Mouse (Mus musculus): Measurements from ENCODE around the gene Wdr83.
A peak's percentile ranks its signal among the peaks of the same experiment; 100 is the strongest.
"Not testable (repeated sequence)": the region's sequence is repeated elsewhere in the genome, so short reads cannot be mapped to it uniquely, and the experiment has no call there.

Wdr83 gene

DNA sequence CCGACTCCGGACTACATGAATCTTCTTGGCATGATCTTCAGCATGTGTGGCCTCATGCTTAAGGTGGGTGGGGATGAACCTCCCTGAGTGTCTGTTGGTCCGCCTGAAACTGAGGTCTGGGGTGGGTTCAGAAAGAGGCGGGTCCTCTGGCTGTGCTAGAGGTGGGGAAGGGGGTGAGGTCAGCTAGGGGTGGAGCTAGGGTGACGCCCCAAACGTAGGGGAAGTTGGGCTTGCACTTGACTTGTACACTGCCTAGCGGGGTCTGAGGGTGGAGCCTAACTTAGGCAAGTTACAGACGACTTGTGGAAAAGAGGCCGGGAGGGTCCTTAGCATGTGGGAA is at the start of gene Wdr83:
TSS of gene Wdr83 (minus strand) at position 91 of the 340 bp plus-strand sequence.
- peak; percentile 80 for DNase-seq

DNA sequence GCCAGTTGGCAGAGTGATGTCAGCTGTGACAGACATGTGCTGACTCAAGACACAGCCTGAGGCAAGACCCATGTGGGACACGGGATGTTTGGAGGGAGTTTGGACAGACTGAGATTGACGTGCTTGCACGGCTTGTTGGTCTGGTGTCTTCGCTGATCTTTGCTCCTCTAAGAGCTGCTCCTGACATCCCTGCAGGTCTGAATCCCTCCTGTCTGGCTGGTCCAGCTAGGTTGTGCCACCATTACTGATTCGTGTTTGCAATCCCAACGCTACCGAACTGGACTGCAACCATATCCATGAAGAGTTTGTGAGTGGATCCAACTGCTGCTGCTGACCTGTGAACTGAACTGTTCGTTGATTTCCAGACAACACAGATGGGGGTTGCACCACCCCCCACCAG is 42.6 kb upstream of the Wdr83 start:
- no peak for DNase-seq

DNA sequence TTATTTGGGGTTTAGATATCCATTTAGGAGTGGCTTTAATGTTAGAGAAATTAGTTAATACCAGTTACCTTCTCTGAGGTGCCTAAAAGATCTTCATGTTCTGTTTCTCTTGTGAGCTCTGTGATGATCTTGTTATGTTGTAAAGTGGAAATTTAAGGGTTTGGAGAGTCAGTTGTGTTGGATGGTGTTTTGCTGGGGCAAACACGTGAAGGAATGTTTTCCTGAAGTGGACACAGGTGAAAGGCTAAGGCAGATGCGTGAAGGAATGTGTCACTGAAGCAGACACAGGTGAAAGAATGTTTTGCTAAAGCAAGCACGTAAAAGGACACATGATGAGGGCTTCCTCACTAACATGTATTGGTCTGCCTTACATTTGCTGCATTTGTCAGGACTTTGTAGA is 41.9 kb upstream of the Wdr83 start, which contains the start of gene Zfp791:
TSS of gene Zfp791 (minus strand) at position 101 of the 400 bp plus-strand sequence.
- no peak for DNase-seq

DNA sequence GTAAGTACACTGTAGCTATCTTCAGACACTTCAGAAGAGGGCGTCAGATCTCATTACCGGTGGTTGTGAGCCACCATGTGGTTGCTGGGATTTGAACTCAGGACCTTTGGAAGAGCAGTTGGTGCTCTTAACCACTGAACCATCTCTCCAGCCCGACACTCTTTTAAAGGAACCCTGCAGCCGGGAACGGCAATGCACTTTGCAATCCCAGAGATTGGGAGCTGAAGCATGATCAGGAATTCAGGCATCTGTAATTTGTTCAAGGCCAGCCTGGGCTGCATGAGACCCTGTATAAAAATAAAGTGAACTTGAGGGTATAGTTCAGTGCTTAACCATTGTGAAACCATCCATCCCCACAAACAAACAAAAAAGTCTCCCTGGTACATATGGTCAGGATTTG is 39.1 kb upstream of the Wdr83 start:
- not testable (repeated sequence) for DNase-seq

DNA sequence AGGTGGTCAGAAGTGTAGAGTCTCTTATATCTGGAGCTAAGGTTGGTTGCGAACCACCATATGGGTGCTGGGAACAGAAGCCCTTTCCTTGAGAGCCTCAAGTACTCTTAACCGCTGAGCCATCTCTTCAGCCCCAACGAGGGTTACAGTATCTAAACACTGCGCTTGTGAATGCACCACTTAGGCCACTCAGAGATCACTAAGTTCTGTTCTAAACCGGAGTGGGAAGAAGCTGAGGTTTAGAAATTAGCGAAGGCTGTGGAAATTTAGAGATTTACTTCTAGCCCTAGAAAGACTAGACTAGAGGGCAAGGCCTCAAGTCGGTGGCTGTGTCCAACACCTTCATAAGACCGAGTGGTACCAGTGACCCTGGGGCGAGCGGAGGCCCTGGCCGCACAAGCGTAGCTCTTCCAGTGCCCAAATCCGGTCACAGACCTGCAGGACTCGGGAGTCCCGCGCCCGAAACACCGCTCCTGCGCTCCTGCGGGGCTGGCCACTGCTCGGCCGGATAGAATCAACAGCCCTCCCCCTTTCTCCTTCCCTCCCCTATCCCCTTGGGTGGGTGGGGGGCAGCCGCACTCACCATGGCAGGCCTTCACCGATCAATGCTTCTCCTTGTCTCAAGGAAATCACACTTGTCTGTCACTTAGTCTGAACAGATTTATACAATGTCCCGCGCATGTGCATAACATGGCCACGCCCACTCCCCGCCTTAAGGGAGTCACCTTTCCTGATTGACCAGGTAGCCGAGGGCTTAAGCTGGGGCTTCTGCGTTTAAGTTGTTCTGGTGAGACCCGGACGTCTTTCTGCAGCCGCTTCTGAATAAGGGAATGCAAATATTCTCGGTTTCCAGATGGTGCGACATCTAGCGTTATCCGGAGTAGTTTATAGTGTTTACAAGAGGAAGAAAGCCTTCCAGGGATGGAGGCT is 38.2 kb upstream of the Wdr83 start:
- DNase-seq, result peak; percentile 30

DNA sequence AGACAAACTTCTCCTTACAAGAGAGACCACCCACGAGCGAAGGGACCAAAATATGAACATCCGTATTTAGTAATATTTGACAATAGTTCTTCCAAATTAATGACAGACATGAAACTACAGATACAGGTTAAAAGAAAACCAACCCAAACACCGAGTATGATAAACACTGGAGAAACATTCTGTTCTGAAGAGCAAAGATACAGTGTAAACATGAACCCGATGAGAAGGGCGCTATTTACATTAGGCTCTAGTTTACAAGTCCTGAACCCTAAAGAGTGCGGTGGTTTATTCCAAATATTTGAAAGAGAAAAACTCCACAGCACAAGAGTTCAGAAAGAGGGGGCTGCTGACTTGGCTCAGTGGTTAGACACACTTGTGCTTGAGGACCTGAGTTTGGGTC is 35.9 kb upstream of the Wdr83 start:
- DNase-seq, result no peak

DNA sequence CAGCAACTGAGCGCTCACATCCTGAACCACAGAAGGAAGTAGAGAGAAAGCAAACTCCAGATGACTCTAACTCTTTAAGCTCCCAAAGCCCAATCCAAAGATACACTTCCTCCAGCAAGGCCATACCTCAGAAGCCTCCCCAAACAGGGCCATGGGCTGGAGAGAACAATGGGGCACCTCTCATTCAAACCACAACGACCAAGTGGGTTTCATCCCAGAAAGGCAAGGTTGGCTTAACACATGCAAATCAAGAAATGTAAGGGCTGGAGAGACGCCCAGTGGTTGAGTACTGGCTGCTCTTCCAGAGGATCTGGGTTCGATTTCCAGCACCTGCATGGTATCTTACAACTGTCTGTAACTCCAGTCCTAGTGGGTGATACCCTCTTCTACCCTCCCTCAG is 34.4 kb upstream of the Wdr83 start:
- DNase-seq, result no peak

DNA sequence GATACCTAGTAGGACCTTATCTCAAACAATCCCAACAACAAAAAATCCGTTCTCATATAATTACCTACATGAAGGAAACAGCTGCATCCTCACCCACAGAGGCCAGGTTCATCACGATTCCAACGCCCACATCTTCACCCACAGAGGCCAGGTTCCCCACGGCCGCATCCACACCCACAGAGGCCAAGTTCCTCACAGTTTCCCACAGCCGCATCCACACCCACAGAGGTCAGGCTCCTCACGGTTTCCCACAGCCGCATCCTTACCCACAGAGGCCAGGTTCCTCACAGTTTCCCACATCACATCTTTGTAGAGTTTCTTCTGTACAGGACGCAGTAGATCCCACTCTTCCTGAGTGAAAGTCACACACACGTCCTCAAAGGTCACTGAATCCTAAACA is 32.1 kb upstream of the Wdr83 start:
- DNase-seq, result no peak

DNA sequence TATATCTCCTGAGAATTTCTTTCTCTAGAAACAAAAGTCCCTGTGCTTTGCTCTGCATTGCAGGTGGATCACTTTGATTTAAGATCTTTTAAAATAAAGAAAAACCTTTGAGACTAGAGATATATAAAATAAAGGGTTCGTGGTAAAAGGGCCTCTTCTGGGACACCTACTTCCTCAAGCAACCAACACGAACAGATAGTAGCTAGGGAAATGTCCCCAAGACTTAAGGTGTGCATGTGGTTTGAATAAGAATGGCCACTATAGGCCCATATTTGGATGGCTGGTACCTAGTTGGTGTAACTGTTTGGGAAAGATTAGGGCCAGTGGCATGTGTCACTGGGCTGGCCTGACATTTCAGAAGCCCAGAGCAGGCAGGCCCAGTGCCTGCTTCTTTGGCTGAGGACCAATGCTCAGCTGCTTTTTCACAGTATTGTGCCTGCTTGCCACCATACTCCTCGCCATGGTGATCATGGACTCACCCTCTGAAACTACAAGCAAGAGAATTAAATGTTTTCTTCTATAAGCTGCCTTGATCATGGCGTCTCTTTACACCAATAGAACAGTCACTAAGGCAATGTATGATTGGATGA is 19.1 kb upstream of the Wdr83 start:
- DNase-seq, result no peak

DNA sequence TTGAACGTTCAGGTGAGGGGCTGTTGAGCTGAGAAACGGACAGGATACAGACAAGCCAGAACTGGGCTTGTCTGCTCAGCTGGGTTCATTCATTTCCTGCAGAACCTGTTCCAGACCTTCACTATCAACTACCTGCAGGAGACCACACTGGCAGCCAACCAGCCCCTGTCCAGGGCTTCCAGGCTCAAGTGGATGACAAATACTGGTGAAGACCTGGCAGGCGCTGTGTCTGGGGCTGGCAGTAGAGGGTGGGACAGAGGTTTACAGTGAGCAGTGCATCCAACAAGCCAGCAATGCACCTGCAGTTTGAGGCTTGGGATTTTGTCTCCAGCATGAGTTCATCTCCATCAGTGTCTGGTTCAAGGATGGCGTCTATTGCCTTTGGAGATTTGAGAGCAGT is 15.7 kb upstream of the Wdr83 start:
- DNase-seq, result no peak

DNA sequence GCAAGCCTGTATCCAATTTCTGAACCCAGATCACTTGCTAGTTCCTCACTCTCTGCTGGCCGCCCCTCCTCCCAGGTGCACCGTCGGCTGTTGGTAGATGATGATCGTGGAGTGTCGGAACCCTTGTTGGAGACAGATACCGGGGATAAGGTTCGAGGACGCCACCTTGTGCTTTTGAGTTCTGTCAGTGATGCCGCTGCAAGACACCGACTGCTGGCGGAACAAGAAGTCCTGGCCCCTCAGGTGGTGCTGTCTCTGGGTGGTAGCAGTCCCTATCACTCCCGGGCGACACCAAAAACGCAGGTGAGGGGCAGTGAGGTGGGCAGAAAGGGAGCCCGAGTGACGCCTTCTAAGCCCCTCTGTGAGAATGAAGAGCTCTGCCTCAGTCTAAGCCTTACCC is 15.1 kb upstream of the Wdr83 start:
- DNase-seq, result no peak

DNA sequence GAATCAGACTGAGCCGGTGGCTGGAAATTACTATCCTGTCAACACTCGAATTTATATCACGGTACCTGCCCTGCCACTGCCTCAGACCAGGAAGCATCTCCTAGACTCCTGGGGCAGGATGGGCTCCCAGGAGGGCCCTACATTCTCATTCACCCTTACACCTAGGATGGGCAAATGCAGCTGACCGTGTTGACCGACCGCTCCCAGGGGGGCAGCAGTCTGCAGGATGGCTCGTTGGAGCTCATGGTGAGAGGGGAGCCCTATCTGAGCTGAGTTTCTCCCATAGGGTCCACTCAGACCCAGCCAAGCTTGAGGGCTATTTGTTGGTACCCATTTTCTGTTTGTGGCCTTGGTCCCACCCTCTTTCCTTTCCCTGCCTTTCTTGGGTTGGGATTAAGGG is 14.5 kb upstream of the Wdr83 start:
- no peak for DNase-seq

DNA sequence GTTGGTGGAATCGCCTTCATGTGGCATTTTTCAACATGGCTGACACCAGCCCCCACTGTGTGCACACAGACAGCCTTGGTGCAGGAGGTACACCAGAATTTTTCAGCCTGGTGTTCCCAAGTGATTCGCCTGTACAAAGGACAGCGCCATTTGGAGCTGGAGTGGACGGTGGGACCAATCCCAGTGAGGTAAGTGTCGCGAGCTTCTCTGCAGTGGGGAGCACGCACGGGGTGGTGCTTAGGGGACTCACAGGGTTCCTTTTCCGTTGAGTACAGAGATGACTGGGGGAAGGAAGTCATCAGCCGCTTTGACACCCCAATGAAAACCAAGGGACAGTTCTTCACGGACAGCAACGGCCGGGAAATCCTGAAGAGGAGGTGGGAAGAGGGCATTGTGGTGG is 13.9 kb upstream of the Wdr83 start:
- no peak for DNase-seq

DNA sequence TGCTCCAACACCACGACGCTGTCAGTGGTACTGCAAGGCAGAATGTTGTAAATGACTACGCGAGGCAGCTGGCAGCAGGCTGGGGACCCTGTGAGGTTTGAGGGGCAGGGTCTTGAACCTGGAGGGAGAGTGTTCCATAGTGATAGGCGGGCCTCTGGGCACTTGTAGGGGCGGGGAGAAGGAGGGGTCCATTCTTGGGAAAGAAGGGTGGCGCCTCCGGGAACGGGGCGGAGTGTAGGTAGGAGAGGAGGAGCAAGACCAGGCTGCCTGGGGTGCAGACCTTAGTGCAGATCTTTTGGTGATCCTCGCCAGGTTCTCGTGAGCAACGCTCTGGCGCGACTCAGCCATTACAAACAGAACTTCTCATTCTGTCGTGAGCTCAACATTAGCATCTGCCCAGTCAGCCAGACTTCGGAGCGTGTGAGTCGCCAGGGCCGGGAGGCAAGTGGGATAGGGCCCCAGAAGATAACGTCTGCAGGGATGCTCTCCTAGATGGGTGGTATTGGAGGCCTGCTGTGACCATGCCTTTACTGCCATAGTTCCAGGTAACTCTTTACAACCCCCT is 10.5 kb upstream of the Wdr83 start:
- no peak for DNase-seq

DNA sequence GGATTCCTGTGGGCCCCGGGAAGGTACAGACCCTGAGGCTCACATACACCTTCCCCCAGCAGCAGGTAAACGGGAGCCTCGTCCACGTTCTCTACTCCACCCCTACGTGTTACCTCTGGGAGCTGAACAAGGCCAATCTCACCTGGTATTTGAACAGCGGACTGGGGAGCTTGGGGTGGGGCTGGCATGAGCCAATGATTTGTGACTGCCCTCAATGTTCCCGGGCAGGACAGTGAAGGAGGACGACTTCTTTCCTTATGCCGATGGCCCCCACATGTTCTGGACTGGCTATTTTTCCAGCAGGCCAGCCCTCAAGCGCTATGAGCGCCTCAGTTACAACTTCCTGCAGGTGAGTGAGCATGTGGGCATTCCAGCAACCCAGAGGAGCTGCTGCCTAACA is 9.8 kb upstream of the Wdr83 start:
- DNase-seq, result no peak

DNA sequence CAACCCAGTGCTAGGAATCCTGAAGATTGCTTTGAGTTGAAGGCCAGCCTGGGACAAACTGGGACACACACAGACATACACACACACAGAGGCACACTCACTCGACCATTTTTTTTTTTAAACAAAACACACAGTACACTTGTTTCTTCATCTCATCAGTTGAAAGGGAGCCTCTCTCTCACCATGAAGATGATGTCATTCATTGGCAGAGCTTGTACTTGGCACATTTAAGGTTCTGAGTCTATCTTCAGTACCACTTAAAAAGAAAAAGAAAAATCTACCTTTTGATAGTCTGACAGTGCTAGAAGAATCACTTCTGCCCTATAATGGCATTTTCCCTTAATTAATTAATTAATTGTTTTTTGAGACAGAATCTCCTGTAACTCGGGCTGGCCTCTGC is 7.7 kb upstream of the Wdr83 start:
- no peak for DNase-seq

DNA sequence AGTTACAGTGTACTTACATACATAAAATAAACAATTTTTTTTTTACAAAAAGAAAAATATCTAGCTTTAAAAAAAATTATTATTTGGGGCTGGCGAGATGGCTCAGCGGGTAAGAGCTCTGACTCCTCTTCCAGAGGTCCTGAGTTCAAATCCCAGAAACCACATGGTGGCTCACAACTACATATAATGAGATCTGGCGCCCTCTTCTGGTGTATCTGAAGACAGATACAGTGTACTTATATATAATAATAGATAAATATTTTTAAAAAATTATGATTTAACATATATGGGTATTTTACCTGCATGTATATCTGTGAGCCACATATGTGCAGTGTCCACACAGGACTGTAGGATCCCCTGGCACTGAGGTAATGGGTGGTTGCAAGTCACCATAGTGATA is 5.1 kb upstream of the Wdr83 start:
- DNase-seq, result no peak

DNA sequence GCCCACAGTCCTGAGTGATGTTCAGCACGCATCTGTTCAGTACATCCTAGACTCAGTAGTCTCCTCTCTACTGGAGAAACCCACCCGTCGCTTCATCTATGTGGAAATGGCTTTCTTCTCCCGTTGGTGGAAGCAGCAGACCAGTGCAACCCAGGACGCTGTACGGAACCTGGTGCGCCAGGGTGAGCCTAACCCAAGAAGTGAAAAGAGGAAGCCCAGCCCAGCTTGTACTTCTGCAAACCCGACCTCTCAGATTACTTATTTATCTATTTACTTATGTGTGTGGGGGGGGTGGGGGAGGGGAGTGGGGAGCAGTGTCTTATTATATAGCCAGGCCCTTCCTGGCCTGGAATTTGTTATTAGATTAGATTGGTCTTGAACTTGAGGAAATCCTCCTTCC is 3.5 kb upstream of the Wdr83 start:
- no peak for DNase-seq

DNA sequence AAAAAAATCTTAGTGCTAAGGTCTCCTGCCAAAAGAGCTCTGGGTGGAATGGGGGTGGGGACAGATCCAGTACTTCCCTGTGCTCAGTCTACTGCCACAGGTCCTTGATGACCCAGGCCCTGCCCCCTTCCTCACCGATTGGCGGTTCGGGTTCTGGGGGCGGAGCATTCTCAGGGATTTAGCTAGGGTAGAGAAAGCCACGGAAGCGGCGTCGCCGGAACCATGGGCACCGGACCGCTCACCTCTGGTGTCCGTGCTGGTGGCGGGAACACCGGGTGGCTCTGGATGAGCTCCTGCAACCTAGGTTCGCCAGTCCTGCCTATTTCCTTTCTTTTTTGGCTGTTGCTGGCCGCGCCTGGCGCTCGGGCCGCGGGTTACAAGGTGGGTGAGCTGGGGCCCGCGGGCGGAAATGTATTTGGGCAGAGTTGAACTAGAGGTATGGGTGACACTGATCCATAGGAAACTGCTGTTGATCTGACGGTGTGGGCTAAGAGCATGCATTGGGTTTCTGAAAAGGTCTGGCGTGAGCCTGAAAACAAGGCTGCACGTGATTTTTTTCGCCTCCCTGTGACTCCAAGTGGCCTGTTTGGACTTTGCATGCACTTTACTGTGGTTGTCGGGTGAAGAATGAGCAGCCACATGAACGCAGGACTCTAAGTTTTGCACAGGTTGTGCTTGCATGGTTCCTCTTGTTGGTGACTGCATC is 2.2 kb upstream of the Wdr83 start, which contains the start of gene Man2b1:
TSS of gene Man2b1 (plus strand) at position 163 of the 706 bp plus-strand sequence.
- DNase-seq, result peak; percentile 87

DNA sequence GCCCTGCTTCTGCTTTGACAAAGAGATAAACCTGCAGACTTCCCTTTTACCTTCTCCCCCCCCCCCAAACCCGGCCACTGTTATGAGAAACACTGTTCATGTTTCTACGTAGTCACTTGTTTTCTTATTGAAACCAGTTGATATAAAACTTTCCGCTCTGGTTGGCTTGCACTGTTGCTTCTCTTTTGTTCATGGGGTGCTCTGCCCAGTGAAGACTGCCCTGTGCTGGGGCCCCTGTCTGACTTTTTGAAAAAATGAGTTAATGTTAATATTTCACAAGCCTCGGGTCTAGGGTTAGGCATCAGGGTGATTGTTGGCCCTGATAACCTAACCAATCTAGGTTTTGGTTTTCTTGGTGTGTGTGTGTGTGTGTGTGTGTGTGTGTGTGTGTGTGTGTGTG is 1.1 kb upstream of the Wdr83 start:
- DNase-seq, result not testable (repeated sequence)

DNA sequence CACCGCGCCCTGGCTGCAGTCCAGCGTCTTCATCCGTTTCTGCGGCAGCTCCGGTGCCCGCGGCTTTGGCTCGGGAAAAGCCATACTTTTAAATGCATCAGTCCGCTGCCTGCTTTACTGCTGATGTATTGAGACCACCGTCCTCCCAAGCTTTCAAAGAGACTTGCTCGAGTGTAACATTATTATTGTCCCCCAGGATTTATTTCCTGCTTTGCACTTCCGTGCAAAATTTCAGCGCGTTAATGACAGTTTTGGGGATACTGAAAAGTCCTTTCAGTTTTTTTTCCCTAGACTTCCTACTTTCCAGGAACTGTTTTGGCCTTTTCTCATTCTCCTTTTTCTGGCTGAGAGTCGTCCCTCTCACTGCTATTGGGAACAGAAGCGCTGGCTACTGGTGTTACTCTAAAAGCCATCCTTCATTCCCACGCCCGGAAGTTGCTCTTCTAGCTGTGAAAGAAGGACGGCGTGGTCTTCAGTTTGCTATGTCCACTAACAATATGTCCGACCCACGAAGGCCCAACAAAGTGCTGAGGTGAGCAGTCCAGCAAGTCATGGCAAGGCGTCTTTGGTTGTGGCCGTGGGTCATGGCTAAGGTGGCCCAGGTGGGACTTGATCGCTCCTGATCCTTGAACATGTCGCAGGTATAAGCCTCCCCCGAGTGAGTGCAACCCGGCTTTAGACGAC is 432 bp downstream of the Wdr83 start, which contains the start of gene Wdr83os:
TSS of gene Wdr83os (plus strand) at position 209 of the 684 bp plus-strand sequence.
- DNase-seq, result peak; percentile 51

DNA sequence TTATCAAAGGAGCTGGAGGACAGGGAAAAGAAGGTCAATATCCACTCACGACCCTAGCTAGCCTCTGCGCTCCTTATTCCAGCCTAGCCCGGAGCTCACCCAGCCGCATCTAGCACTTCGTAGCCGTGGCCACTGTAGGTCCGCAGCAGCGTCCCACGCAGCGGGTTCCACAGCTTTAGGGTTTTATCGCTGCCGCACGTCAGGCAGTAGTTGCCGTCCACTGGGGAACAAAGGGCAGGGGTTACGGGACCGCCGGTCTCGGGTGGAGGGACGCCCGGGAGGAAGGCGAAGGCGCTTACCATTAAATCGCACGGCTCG is 933 bp downstream of the Wdr83 start:
- no peak for DNase-seq

DNA sequence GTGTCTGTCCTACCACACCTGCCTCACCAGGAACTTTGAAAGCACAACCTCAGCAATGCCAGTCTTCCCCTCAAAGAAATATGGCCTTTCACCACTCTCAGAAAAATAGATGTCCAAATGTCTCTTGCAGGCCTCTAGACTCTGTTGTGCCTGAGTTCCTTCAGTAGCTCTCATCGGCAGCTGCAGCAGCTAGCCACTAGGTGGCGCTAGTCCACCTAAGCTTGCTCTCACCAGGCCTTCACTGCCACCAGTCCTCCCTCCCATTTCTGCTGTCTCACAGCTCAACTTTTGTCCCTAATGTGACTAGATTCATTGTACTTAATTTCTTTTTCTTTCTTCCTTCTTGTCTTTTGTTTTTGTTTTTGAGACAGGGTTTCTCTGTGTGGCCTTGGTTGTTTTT is 4.1 kb downstream of the Wdr83 start:
- DNase-seq, result peak; percentile 76

Measured in thymus, postnatal 25 days (tissue).